Mouse (Mus musculus): Measurements from ENCODE around the gene Prkcz.

DNA sequence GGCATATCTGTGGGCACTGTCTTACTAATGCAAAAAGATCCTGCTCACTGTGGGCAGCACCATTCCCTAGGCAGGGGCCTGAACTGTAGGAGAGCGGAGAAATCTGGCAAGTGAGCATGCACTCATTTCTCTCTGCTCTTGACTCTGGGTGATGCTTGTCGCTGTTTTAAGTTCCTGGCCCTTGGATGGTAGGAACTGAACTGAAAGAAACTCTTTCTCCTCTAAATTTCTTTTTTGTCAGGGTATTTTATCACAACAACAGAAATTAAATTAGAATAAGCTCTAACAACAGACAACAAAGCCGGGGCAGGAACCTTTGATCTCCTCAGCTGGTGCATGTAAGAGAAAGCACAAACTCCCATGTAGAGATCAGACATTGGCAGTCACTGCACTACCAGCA lies 46.1 kb downstream of the Prkcz start:
- TF ChIP-seq CTCF (IDR thresholded peaks at IDR 0.05; ENCODE audit: extremely low read depth, insufficient read length, insufficient replicate concordance, low read depth, low read length) = no peak
- TF ChIP-seq POLR2A (IDR thresholded peaks at IDR 0.05; ENCODE audit: low read depth, low read length) = no peak
